8 mouse cellular contexts compared by ENCODE assay signal in the genomic region with DNA sequence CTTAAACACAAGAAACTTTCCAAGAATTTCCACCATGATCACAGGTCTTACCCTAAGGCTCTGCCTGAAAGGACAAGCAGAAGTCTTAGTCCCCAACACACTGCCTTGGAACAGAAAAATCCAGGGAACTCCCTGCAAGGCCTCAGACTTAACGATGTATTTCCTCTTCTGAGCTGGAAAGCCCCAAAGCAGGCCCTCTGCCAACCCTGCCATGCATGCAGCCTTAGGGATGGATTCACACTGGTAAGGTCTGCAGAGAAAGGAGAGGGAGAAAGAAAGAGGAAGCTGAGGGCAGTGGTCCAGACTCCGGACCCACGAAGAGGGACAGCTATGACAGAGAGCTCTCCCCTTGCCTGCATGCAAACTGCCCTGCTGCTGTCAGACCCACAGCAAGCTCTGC. TPM values are rescaled to one million over a fixed set of nuclear protein-coding genes. Genes with fewer than 3 reads are reported as not detected.
DNase-seq lines count a peak whose midpoint lies in the region; ATAC-seq and TF ChIP-seq lines count a peak whose summit lies in the region.

No protein-coding gene starts in this region.

- no peak for TF ChIP-seq POLR2A in bone marrow macrophage, adult 2 months (IDR thresholded peaks at IDR 0.05; ENCODE audit: borderline replicate concordance, low read depth, low read length)

- H3K27me3 ChIP-seq in heart, embryonic 11.5 days (ENCODE audit: control insufficient read depth, insufficient read depth, low read length) = peaks cover 7% of the 10 kb centered on the region; the same call in 1 of the 2 replicates
- H3K27me3 ChIP-seq in kidney, embryonic 14.5 days (ENCODE audit: control insufficient read depth, insufficient read depth, low read length) = no peaks in the 10 kb centered on the region
- H3K27me3 ChIP-seq in midbrain, embryonic 10.5 days (ENCODE audit: low read depth, poor library complexity, severe bottlenecking) = peaks cover 17% of the 10 kb centered on the region

- TF ChIP-seq CTCF in bone marrow macrophage, adult 2 months (IDR thresholded peaks at IDR 0.05; ENCODE audit: low read depth, low read length) = no peak

- no peaks in the 10 kb centered on the region for H3K36me3 ChIP-seq in heart, embryonic 11.5 days (ENCODE audit: control insufficient read depth, insufficient read depth, low read length)
- no peaks in the 10 kb centered on the region for H3K36me3 ChIP-seq in kidney, embryonic 14.5 days (ENCODE audit: control insufficient read depth, insufficient read depth, low read length)
- H3K36me3 ChIP-seq in midbrain, embryonic 10.5 days = 0 out of 2 replicates have a peak, but pooled peaks cover 4% of the 10 kb centered on the region

- H3K4me1 ChIP-seq in bone marrow macrophage, adult 2 months (ENCODE audit: control insufficient read depth, insufficient read depth, low read length) = peaks cover 23% of the 10 kb centered on the region
- H3K4me1 ChIP-seq in heart, embryonic 11.5 days (ENCODE audit: control insufficient read depth, insufficient read depth, low read length) = peaks cover 19% of the 10 kb centered on the region; the same call in 1 of the 2 replicates
- H3K4me1 ChIP-seq in kidney, embryonic 14.5 days (ENCODE audit: control insufficient read depth, insufficient read depth, low read length) = peaks cover 21% of the 10 kb centered on the region
- peaks cover 35% of the 10 kb centered on the region for H3K4me1 ChIP-seq in midbrain, embryonic 10.5 days

- 50% methylated on average over 3 of the region's 3 CpGs for WGBS in heart, embryonic 11.5 days (ENCODE audit: insufficient replicate concordance)
- WGBS in kidney, embryonic 14.5 days = 40% methylated on average over 3 of the region's 3 CpGs
- 78% methylated on average over 3 of the region's 3 CpGs for WGBS in midbrain, embryonic 10.5 days

- peak; percentile 41 for DNase-seq in layer of hippocampus, adult 11-12 months (ENCODE audit: low spot score)
- no peak for DNase-seq in layer of hippocampus, postnatal 25 days (ENCODE audit: extremely low spot score in 1 of 2, low spot score in 1 of 2)
- no peak for DNase-seq in midbrain, embryonic 10.5 days (ENCODE audit: low spot score)
- no peak for DNase-seq in urinary bladder, adult 2 months (ENCODE audit: low spot score)
- no peak for DNase-seq in urinary bladder, postnatal 10 days (ENCODE audit: low spot score)

- H3K9ac ChIP-seq in heart, embryonic 11.5 days (ENCODE audit: low read depth, low read length) = no peak overlapping the region; the same call in 1 of the 2 replicates
- H3K9ac ChIP-seq in kidney, embryonic 14.5 days (ENCODE audit: low read depth, low read length) = peak overlapping the region; percentile 18; the same call in 1 of the 2 replicates

- H3K27ac ChIP-seq in bone marrow macrophage, adult 2 months (ENCODE audit: insufficient read depth, low read depth, low read length) = peak overlapping the region; percentile 28; the same call in 1 of the 2 replicates
- peak overlapping the region; percentile 65 for H3K27ac ChIP-seq in heart, embryonic 11.5 days (ENCODE audit: low read depth, low read length)
- H3K27ac ChIP-seq in kidney, embryonic 14.5 days (ENCODE audit: low read depth, low read length) = peak overlapping the region; percentile 79
- H3K27ac ChIP-seq in midbrain, embryonic 10.5 days (replicated peaks) = peak overlapping the region; percentile 42; the same call in 1 of the 2 replicates

- ATAC-seq in heart, embryonic 11.5 days (replicated peaks; ENCODE audit: insufficient number of reproducible peaks, low FRiP score, low TSS enrichment) = no peak
- no peak for ATAC-seq in kidney, embryonic 14.5 days (ENCODE audit: low FRiP score, low TSS enrichment)

- H3K4me3 ChIP-seq in bone marrow macrophage, adult 2 months (ENCODE audit: insufficient read depth, low read length) = peak overlapping the region; percentile 22
- H3K4me3 ChIP-seq in heart, embryonic 11.5 days (ENCODE audit: low read depth, low read length) = peak overlapping the region; percentile 11
- peak overlapping the region; percentile 15 for H3K4me3 ChIP-seq in kidney, embryonic 14.5 days (ENCODE audit: low read length)
- H3K4me3 ChIP-seq in midbrain, embryonic 10.5 days = peak overlapping the region; percentile 79

- no peaks in the 10 kb centered on the region for H3K9me3 ChIP-seq in heart, embryonic 11.5 days (replicated peaks; ENCODE audit: control insufficient read depth, low read length)
- H3K9me3 ChIP-seq in kidney, embryonic 14.5 days (ENCODE audit: control insufficient read depth, low read length) = no peaks in the 10 kb centered on the region
- no peaks in the 10 kb centered on the region for H3K9me3 ChIP-seq in midbrain, embryonic 10.5 days (replicated peaks)

- H3K4me2 ChIP-seq in heart, embryonic 11.5 days = peak overlapping the region; percentile 46
- H3K4me2 ChIP-seq in kidney, embryonic 14.5 days (replicated peaks; ENCODE audit: low read depth, low read length) = peak overlapping the region; percentile 75

RNA-seq across cellular contexts. Expression of gene Smurf1, which starts 2.2 kb away (rescaled TPM):
- 10 to 100 TPM; 30.1 to 34.3 TPM for total RNA-seq in layer of hippocampus, postnatal 25 days (2021)
- 9.4 and 11.5 TPM in 2 replicates for polyA plus RNA-seq in bone marrow macrophage, adult 2 months (2012; ENCODE audit: insufficient read depth, insufficient read length, missing spikeins)
- polyA plus RNA-seq in heart, embryonic 11.5 days (2014; fragmentation: Nextera tagmentation; extraction: Ambion mirVana) = 14.3 and 15.7 TPM in 2 replicates
- 13.5 and 20.2 TPM in 2 replicates for polyA plus RNA-seq in kidney, embryonic 14.5 days (2014; fragmentation: Nextera tagmentation; extraction: Ambion mirVana)
- polyA plus RNA-seq in midbrain, embryonic 10.5 days (2016; fragmentation: Nextera tagmentation; extraction: Ambion mirVana) = 13.2 and 16.2 TPM in 2 replicates
- polyA plus RNA-seq in urinary bladder, adult 2 months (2012; rRNA removed) = 23.2 and 27.5 TPM in 2 replicates

Comparison
In these comparisons a context has a peak if more than half of its experiments do, and no peak if none do; other contexts are left out.
1. H3K27ac ChIP-seq: peak in every context shown above with its lines; median percentile 79 in kidney, embryonic 14.5 days; 65 in heart, embryonic 11.5 days; 42 in midbrain, embryonic 10.5 days; 28 in bone marrow macrophage, adult 2 months.
2. H3K4me3 ChIP-seq: peak in every context shown above with its lines; median percentile 79 in midbrain, embryonic 10.5 days; 22 in bone marrow macrophage, adult 2 months; 15 in kidney, embryonic 14.5 days; 11 in heart, embryonic 11.5 days.